In genomic region chr12:20232746-20233453, GRCm38 (mm10) we compare ENCODE assay signal across 7 mouse cellular contexts.
A peak's percentile ranks its signal among the peaks of the same experiment; 100 is the strongest.
DNase-seq lines count a peak whose midpoint lies in the region; ATAC-seq and TF ChIP-seq lines count a peak whose summit lies in the region.

No protein-coding gene starts in this region.

- no peak overlapping the region for H3K4me3 ChIP-seq in thymus, adult 2 months (ENCODE audit: control insufficient read depth, insufficient read depth, low read length)
- no peak overlapping the region for H3K4me3 ChIP-seq in embryonic facial prominence, embryonic 15.5 days (replicated peaks)
- no peak overlapping the region for H3K4me3 ChIP-seq in hindbrain, embryonic 12.5 days

- no peak; the same call in 1 of the 2 replicates for TF ChIP-seq POLR2A in thymus, adult 2 months (IDR thresholded peaks at IDR 0.05; ENCODE audit: control insufficient read depth, extremely low read depth, insufficient read depth, low read length, poor library complexity)

- H3K9ac ChIP-seq in embryonic facial prominence, embryonic 15.5 days: no peak overlapping the region
- H3K9ac ChIP-seq in hindbrain, embryonic 12.5 days: no peak overlapping the region

- H3K9me3 ChIP-seq in embryonic facial prominence, embryonic 15.5 days (replicated peaks): peaks cover 62% of the 10 kb centered on the region
- H3K9me3 ChIP-seq in hindbrain, embryonic 12.5 days (replicated peaks): peaks cover 64% of the 10 kb centered on the region

- no peaks in the 10 kb centered on the region for H3K4me1 ChIP-seq in thymus, adult 2 months (replicated peaks; ENCODE audit: control insufficient read depth, insufficient read depth, low read length)
- H3K4me1 ChIP-seq in embryonic facial prominence, embryonic 15.5 days: no peaks in the 10 kb centered on the region
- no peaks in the 10 kb centered on the region for H3K4me1 ChIP-seq in hindbrain, embryonic 12.5 days

- no peak overlapping the region for H3K27ac ChIP-seq in thymus, adult 2 months (ENCODE audit: control insufficient read depth, insufficient read depth, low read length)
- H3K27ac ChIP-seq in embryonic facial prominence, embryonic 15.5 days (replicated peaks): no peak overlapping the region
- H3K27ac ChIP-seq in hindbrain, embryonic 12.5 days: no peak overlapping the region

- peak; percentile 58 for ATAC-seq in embryonic facial prominence, embryonic 15.5 days (ENCODE audit: insufficient number of reproducible peaks, low FRiP score, low TSS enrichment, low read depth)
- peak; percentile 66 for ATAC-seq in hindbrain, embryonic 12.5 days (ENCODE audit: low FRiP score)

- H3K36me3 ChIP-seq in thymus, adult 2 months (ENCODE audit: control insufficient read depth, insufficient read depth, low read length): no peaks in the 10 kb centered on the region
- peaks cover 8% of the 10 kb centered on the region; the same call in 1 of the 2 replicates for H3K36me3 ChIP-seq in embryonic facial prominence, embryonic 15.5 days
- peaks cover 16% of the 10 kb centered on the region; the same call in 1 of the 2 replicates for H3K36me3 ChIP-seq in hindbrain, embryonic 12.5 days
- no peaks in the 10 kb centered on the region for H3K36me3 ChIP-seq in splenic B cell, adult 2 months (ENCODE audit: control insufficient read depth, insufficient read depth, low read length, poor library complexity, severe bottlenecking)

- no peak overlapping the region for H3K4me2 ChIP-seq in embryonic facial prominence, embryonic 15.5 days (replicated peaks)
- H3K4me2 ChIP-seq in hindbrain, embryonic 12.5 days (replicated peaks): no peak overlapping the region

- DNase-seq in thymus, adult 2 months: peak; percentile 2
- DNase-seq in thymus, postnatal 25 days: no peak
- DNase-seq in lung, postnatal 4 days: peak; percentile 8 to 29
- peak; percentile 8 for DNase-seq in splenic B cell, adult 2 months (ENCODE audit: low read depth, low spot score)
- DNase-seq in right cerebral cortex, adult 18-20 months: no peak

- 67% methylated on average over 32 of the region's 32 CpGs for WGBS in thymus, adult 2 months
- 71% methylated on average over 32 of the region's 32 CpGs for WGBS in embryonic facial prominence, embryonic 15.5 days
- WGBS in hindbrain, embryonic 12.5 days: 64% methylated on average over 32 of the region's 32 CpGs

- TF ChIP-seq CTCF in thymus, adult 2 months (IDR thresholded peaks at IDR 0.05; ENCODE audit: borderline replicate concordance, control insufficient read depth, extremely low read depth, insufficient read depth, low read length, poor library complexity): no peak

- H3K27me3 ChIP-seq in thymus, adult 2 months (ENCODE audit: control insufficient read depth, insufficient read depth, low read length): no peaks in the 10 kb centered on the region
- peaks cover 12% of the 10 kb centered on the region for H3K27me3 ChIP-seq in embryonic facial prominence, embryonic 15.5 days
- peaks cover 23% of the 10 kb centered on the region for H3K27me3 ChIP-seq in hindbrain, embryonic 12.5 days
- H3K27me3 ChIP-seq in splenic B cell, adult 2 months (ENCODE audit: control insufficient read depth, insufficient read depth, low read length, poor library complexity, severe bottlenecking): no peaks in the 10 kb centered on the region

Comparison
In these comparisons a context has a peak if more than half of its experiments do, and no peak if none do; other contexts are left out.
1. DNase-seq: peak in thymus, adult 2 months (single experiment), lung, postnatal 4 days (2 of 2) and splenic B cell, adult 2 months (single experiment); none in thymus, postnatal 25 days (single experiment) and right cerebral cortex, adult 18-20 months (single experiment).